Mouse (Mus musculus): ENCODE data around the gene Ppp1r10. TPM values are rescaled to one million over a fixed set of nuclear protein-coding genes. Genes with fewer than 3 reads are reported as not detected.
A peak's percentile ranks its signal among the peaks of the same experiment; 100 is the strongest.
"Not testable (repeated sequence)": the region's sequence is repeated elsewhere in the genome, so short reads cannot be mapped to it uniquely, and the experiment has no call there.

Gene Ppp1r10
- polyA plus RNA-seq, 1 experiment from 2014 or later, result 25.3 TPM

- H3K27ac ChIP-seq (ENCODE audit: low read length), result no peak overlapping the region
These were observed 22.9 kb downstream of the Ppp1r10 start for GRCm38 (mm10) chr17:35939108-35939507.

GRCm38 (mm10) chr17:35939941-35940340 lies 23.7 kb downstream of the Ppp1r10 start:
- H3K27ac ChIP-seq (ENCODE audit: low read length), result no peak overlapping the region
- no peak overlapping the region for H3K4me2 ChIP-seq (ENCODE audit: low read depth, low read length)
- ATAC-seq (replicated peaks; ENCODE audit: extremely low read depth, insufficient read depth, low FRiP score), result no peak
- H3K4me3 ChIP-seq (ENCODE audit: low read length), result no peak overlapping the region
- no peaks in the 10 kb centered on the region for H3K36me3 ChIP-seq (ENCODE audit: control insufficient read depth, insufficient read depth)
- H3K9ac ChIP-seq (ENCODE audit: low read length), result no peak overlapping the region
- no peaks in the 10 kb centered on the region for H3K27me3 ChIP-seq (ENCODE audit: control insufficient read depth, insufficient read depth, low read length)
- H3K9me3 ChIP-seq (replicated peaks; ENCODE audit: control insufficient read depth, low read length), result 0 out of 2 replicates have a peak, but pooled peaks cover 2% of the 10 kb centered on the region
- H3K4me1 ChIP-seq (ENCODE audit: control insufficient read depth, insufficient read depth, low read length), result no peaks in the 10 kb centered on the region
- 59% methylated on average over 1 of the region's 1 CpGs for WGBS

More at GRCm38 (mm10) chr17:35939108-35939507, 22.9 kb downstream of the Ppp1r10 start:
- Histone ChIP-seq H3K9ac (ENCODE audit: low read length) (no peak overlapping the region), H3K4me1 (ENCODE audit: control insufficient read depth, insufficient read depth, low read length) (no peaks in the 10 kb centered on the region), H3K4me2 (ENCODE audit: low read depth, low read length) (no peak overlapping the region), H3K9me3 (replicated peaks; ENCODE audit: control insufficient read depth, low read length) (0 out of 2 replicates have a peak, but pooled peaks cover 2% of the 10 kb centered on the region), H3K4me3 (ENCODE audit: low read length) (no peak overlapping the region), H3K27me3 (ENCODE audit: control insufficient read depth, insufficient read depth, low read length) (no peaks in the 10 kb centered on the region), H3K36me3 (ENCODE audit: control insufficient read depth, insufficient read depth) (no peaks in the 10 kb centered on the region)
- 36% methylated on average over 2 of the region's 2 CpGs for WGBS
- ATAC-seq (replicated peaks; ENCODE audit: extremely low read depth, insufficient read depth, low FRiP score), result no peak

- H3K36me3 ChIP-seq (ENCODE audit: control insufficient read depth, insufficient read depth); H3K4me3 ChIP-seq (ENCODE audit: low read length); H3K9ac ChIP-seq (ENCODE audit: low read length); H3K9me3 ChIP-seq (replicated peaks; ENCODE audit: control insufficient read depth, low read length); H3K4me1 ChIP-seq (ENCODE audit: control insufficient read depth, insufficient read depth, low read length); H3K27ac ChIP-seq (ENCODE audit: low read length); H3K4me2 ChIP-seq (ENCODE audit: low read depth, low read length); ATAC-seq (replicated peaks; ENCODE audit: extremely low read depth, insufficient read depth, low FRiP score); H3K27me3 ChIP-seq (ENCODE audit: control insufficient read depth, insufficient read depth, low read length): not testable (repeated sequence)
These were observed 34.7 kb downstream of the Ppp1r10 start for GRCm38 (mm10) chr17:35950946-35951345.

- not testable (repeated sequence) for ATAC-seq (replicated peaks; ENCODE audit: extremely low read depth, insufficient read depth, low FRiP score); H3K4me3 ChIP-seq (ENCODE audit: low read length); H3K4me1 ChIP-seq (ENCODE audit: control insufficient read depth, insufficient read depth, low read length); H3K9ac ChIP-seq (ENCODE audit: low read length); H3K27ac ChIP-seq (ENCODE audit: low read length); H3K4me2 ChIP-seq (ENCODE audit: low read depth, low read length); H3K27me3 ChIP-seq (ENCODE audit: control insufficient read depth, insufficient read depth, low read length); H3K9me3 ChIP-seq (replicated peaks; ENCODE audit: control insufficient read depth, low read length)
- peaks cover 19% of the 10 kb centered on the region for H3K36me3 ChIP-seq (ENCODE audit: control insufficient read depth, insufficient read depth)
- 65% methylated on average over 2 of the region's 3 CpGs for WGBS
These were observed 36.3 kb downstream of the Ppp1r10 start for GRCm38 (mm10) chr17:35952559-35952958.

GRCm38 (mm10) chr17:35954665-35955064 lies 38.4 kb downstream of the Ppp1r10 start:
- H3K9me3 ChIP-seq (replicated peaks; ENCODE audit: control insufficient read depth, low read length), result no peaks in the 10 kb centered on the region
- 76% methylated on average over 8 of the region's 8 CpGs for WGBS
- no peak for ATAC-seq (replicated peaks; ENCODE audit: extremely low read depth, insufficient read depth, low FRiP score)

GRCm38 (mm10) chr17:35958533-35959223 lies 42.4 kb downstream of the Ppp1r10 start:
- H3K36me3 ChIP-seq (ENCODE audit: control insufficient read depth, insufficient read depth), result peaks cover 78% of the 10 kb centered on the region
- H3K9ac ChIP-seq (ENCODE audit: low read length), result no peak overlapping the region
- no peak overlapping the region for H3K4me2 ChIP-seq (ENCODE audit: low read depth, low read length)
- H3K4me1 ChIP-seq (ENCODE audit: control insufficient read depth, insufficient read depth, low read length), result no peaks in the 10 kb centered on the region
- no peak for ATAC-seq (replicated peaks; ENCODE audit: extremely low read depth, insufficient read depth, low FRiP score)
- 93% methylated on average over 15 of the region's 15 CpGs for WGBS
- no peak overlapping the region for H3K4me3 ChIP-seq (ENCODE audit: low read length)
- H3K9me3 ChIP-seq (replicated peaks; ENCODE audit: control insufficient read depth, low read length), result no peaks in the 10 kb centered on the region
- H3K27me3 ChIP-seq (ENCODE audit: control insufficient read depth, insufficient read depth, low read length), result no peaks in the 10 kb centered on the region
- no peak overlapping the region for H3K27ac ChIP-seq (ENCODE audit: low read length)

More at GRCm38 (mm10) chr17:35954665-35955064, 38.4 kb downstream of the Ppp1r10 start:
- Histone ChIP-seq H3K4me1 (ENCODE audit: control insufficient read depth, insufficient read depth, low read length) (no peaks in the 10 kb centered on the region), H3K9ac (ENCODE audit: low read length) (no peak overlapping the region), H3K36me3 (ENCODE audit: control insufficient read depth, insufficient read depth) (peaks cover 40% of the 10 kb centered on the region), H3K27me3 (ENCODE audit: control insufficient read depth, insufficient read depth, low read length) (no peaks in the 10 kb centered on the region), H3K27ac (ENCODE audit: low read length) (no peak overlapping the region), H3K4me2 (ENCODE audit: low read depth, low read length) (no peak overlapping the region), H3K4me3 (ENCODE audit: low read length) (no peak overlapping the region)

GRCm38 (mm10) chr17:35963279-35963678 lies 47.0 kb downstream of the Ppp1r10 start:
- H3K4me2 ChIP-seq (ENCODE audit: low read depth, low read length), result no peak overlapping the region
- peaks cover 3% of the 10 kb centered on the region for H3K4me1 ChIP-seq (ENCODE audit: control insufficient read depth, insufficient read depth, low read length)
- H3K27me3 ChIP-seq (ENCODE audit: control insufficient read depth, insufficient read depth, low read length), result no peaks in the 10 kb centered on the region
- no peaks in the 10 kb centered on the region for H3K9me3 ChIP-seq (replicated peaks; ENCODE audit: control insufficient read depth, low read length)
- ATAC-seq (replicated peaks; ENCODE audit: extremely low read depth, insufficient read depth, low FRiP score), result no peak
- 83% methylated on average over 10 of the region's 10 CpGs for WGBS
- H3K4me3 ChIP-seq (ENCODE audit: low read length), result no peak overlapping the region
- H3K36me3 ChIP-seq (ENCODE audit: control insufficient read depth, insufficient read depth), result peaks cover 56% of the 10 kb centered on the region
- H3K9ac ChIP-seq (ENCODE audit: low read length), result no peak overlapping the region
- H3K27ac ChIP-seq (ENCODE audit: low read length), result no peak overlapping the region

GRCm38 (mm10) chr17:35967621-35968020 lies 51.4 kb downstream of the Ppp1r10 start:
- H3K36me3 ChIP-seq (ENCODE audit: control insufficient read depth, insufficient read depth), result peaks cover 14% of the 10 kb centered on the region
- H3K4me3 ChIP-seq (ENCODE audit: low read length), result no peak overlapping the region
- no peak overlapping the region for H3K9ac ChIP-seq (ENCODE audit: low read length)
- 74% methylated on average over 2 of the region's 2 CpGs for WGBS
- no peaks in the 10 kb centered on the region for H3K9me3 ChIP-seq (replicated peaks; ENCODE audit: control insufficient read depth, low read length)
- H3K4me2 ChIP-seq (ENCODE audit: low read depth, low read length), result no peak overlapping the region
- H3K27me3 ChIP-seq (ENCODE audit: control insufficient read depth, insufficient read depth, low read length), result no peaks in the 10 kb centered on the region
- no peak overlapping the region for H3K27ac ChIP-seq (ENCODE audit: low read length)
- peaks cover 13% of the 10 kb centered on the region for H3K4me1 ChIP-seq (ENCODE audit: control insufficient read depth, insufficient read depth, low read length)
- ATAC-seq (replicated peaks; ENCODE audit: extremely low read depth, insufficient read depth, low FRiP score), result no peak

GRCm38 (mm10) chr17:35969418-35970389 lies 53.5 kb downstream of the Ppp1r10 start, which contains the start of gene Abcf1:
TSS of gene Abcf1 (minus strand) at chr17:35969761.
- peak; percentile 99 for ATAC-seq (replicated peaks; ENCODE audit: extremely low read depth, insufficient read depth, low FRiP score)
- Histone ChIP-seq H3K27me3 (ENCODE audit: control insufficient read depth, insufficient read depth, low read length) (no peaks in the 10 kb centered on the region), H3K9ac (ENCODE audit: low read length) (peak within 1 kb of the TSS; percentile 93), H3K4me1 (ENCODE audit: control insufficient read depth, insufficient read depth, low read length) (peaks cover 13% of the 10 kb centered on the region), H3K27ac (ENCODE audit: low read length) (peak within 1 kb of the TSS; percentile 80), H3K9me3 (replicated peaks; ENCODE audit: control insufficient read depth, low read length) (no peaks in the 10 kb centered on the region), H3K4me2 (ENCODE audit: low read depth, low read length) (peak within 1 kb of the TSS; percentile 83), H3K36me3 (ENCODE audit: control insufficient read depth, insufficient read depth) (peaks cover 12% of the 10 kb centered on the region), H3K4me3 (ENCODE audit: low read length) (peak within 1 kb of the TSS; percentile 94)
- WGBS, result under 1% methylated on average over 67 of the region's 68 CpGs

All from heart, embryonic 16.5 days (tissue).